ENCODE assay signal across 33 mouse cellular contexts in the genomic region with DNA sequence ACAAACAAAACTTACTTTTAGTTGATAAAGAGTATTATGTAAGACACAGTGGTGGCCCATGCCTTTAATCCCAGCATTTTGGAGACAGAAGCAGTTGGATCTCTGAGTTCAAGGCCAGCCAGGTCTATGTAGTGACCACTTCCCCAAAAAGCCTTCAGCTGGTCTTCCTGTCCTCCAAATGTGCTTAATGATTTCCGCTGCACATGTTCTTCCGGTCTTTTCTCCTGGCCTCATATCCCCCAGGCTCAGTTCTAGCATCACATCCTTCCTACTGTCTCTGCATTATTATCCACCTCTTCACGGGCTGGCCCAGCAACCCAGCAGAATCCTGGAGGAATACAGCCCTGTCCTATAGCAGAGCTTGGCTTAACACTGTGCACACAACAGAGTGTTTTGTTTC. TPM values are rescaled to one million over a fixed set of nuclear protein-coding genes. Genes with fewer than 3 reads are reported as not detected.
DNase-seq lines count a peak whose midpoint lies in the region; ATAC-seq lines count a peak whose summit lies in the region.
"Had no signal": no experiment of that assay in that cellular context is flagged by ENCODE, and none has a peak within 500 bp of the region (broad histone marks: within the 10 kb centered on the region; RNA-seq: fewer than 3 reads in every experiment).

No protein-coding gene starts in this region.

- no peaks in the 10 kb centered on the region for H3K27me3 ChIP-seq in embryonic facial prominence, embryonic 10.5 days (replicated peaks; ENCODE audit: low read depth, poor library complexity, severe bottlenecking)
- H3K27me3 ChIP-seq in hindbrain, embryonic 14.5 days (ENCODE audit: control insufficient read depth, insufficient read depth, low read length) = no peaks in the 10 kb centered on the region
- H3K27me3 ChIP-seq: forebrain, embryonic 13.5 days; heart, embryonic 12.5 days; heart, embryonic 15.5 days; hindbrain, embryonic 12.5 days; Patski had no signal

- H3K36me3 ChIP-seq in embryonic facial prominence, embryonic 10.5 days (replicated peaks) = no peaks in the 10 kb centered on the region
- no peaks in the 10 kb centered on the region for H3K36me3 ChIP-seq in hindbrain, embryonic 14.5 days (replicated peaks; ENCODE audit: control insufficient read depth, insufficient read depth)
- H3K36me3 ChIP-seq: forebrain, embryonic 10.5 days; heart, embryonic 12.5 days; heart, embryonic 15.5 days; hindbrain, embryonic 12.5 days had no signal

- ATAC-seq in common myeloid progenitor, adult 5-6 weeks (replicated peaks; ENCODE audit: low read depth, poor library complexity, severe bottlenecking) = peak; percentile 68
- 0 out of 2 replicates have a peak, but pooled peaks have one; percentile 30 for ATAC-seq in megakaryocyte, adult 5-6 weeks (ENCODE audit: poor library complexity, severe bottlenecking)
- no peak for ATAC-seq in hindbrain, embryonic 14.5 days (ENCODE audit: low FRiP score)
- ATAC-seq: forebrain, embryonic 13.5 days; forebrain, embryonic 16.5 days; hindbrain, embryonic 16.5 days; intestine, embryonic 16.5 days; Patski had no signal

- no peak overlapping the region for H3K27ac ChIP-seq in embryonic facial prominence, embryonic 10.5 days (replicated peaks)
- H3K27ac ChIP-seq in hindbrain, embryonic 14.5 days = no peak overlapping the region
- H3K27ac ChIP-seq: forebrain, embryonic 10.5 days; forebrain, embryonic 13.5 days; heart, embryonic 15.5 days; hindbrain, embryonic 12.5 days had no signal

- H3K9ac ChIP-seq in hindbrain, embryonic 14.5 days = no peak overlapping the region
- H3K9ac ChIP-seq: forebrain, embryonic 13.5 days; heart, embryonic 12.5 days; heart, embryonic 15.5 days; hindbrain, embryonic 12.5 days had no signal

- DNase-seq in heart, adult 8-10 months (ENCODE audit: low spot score) = peak; percentile 31
- DNase-seq in heart, postnatal 14 days = no peak
- no peak for DNase-seq in embryonic facial prominence, embryonic 10.5 days (ENCODE audit: low spot score)
- no peak for DNase-seq in hindbrain, embryonic 14.5 days (ENCODE audit: low spot score)
- DNase-seq: adrenal gland, postnatal 10 days; cerebellum, adult 11 months; cerebellum, adult 2 months; cerebellum, adult 9-11 months; cerebellum, postnatal 25 days; embryo, embryonic 11 days; gastrocnemius, postnatal 25 days; heart, postnatal 10 days; kidney, adult 18-20 months had no signal

- no peak overlapping the region for H3K4me3 ChIP-seq in embryonic facial prominence, embryonic 10.5 days
- H3K4me3 ChIP-seq in hindbrain, embryonic 14.5 days (replicated peaks; ENCODE audit: low read length) = no peak overlapping the region
- H3K4me3 ChIP-seq: forebrain, embryonic 10.5 days; forebrain, embryonic 13.5 days; heart, embryonic 12.5 days; heart, embryonic 15.5 days; hindbrain, embryonic 12.5 days had no signal

- H3K4me1 ChIP-seq in embryonic facial prominence, embryonic 10.5 days = peaks cover 13% of the 10 kb centered on the region; the same call in 1 of the 2 replicates
- H3K4me1 ChIP-seq in hindbrain, embryonic 14.5 days (replicated peaks; ENCODE audit: control insufficient read depth, insufficient read depth, low read length) = no peaks in the 10 kb centered on the region
- H3K4me1 ChIP-seq: forebrain, embryonic 13.5 days had no signal

- intact Hi-C loops in heart, postnatal 14 days (cut with DNase I) = loop anchor here (10.0 kb wide), 1 partner anchor 295 kb away; no protein-coding TSS in a partner anchor

- H3K9me3 ChIP-seq in embryonic facial prominence, embryonic 10.5 days = no peaks in the 10 kb centered on the region
- H3K9me3 ChIP-seq in hindbrain, embryonic 14.5 days (ENCODE audit: control insufficient read depth, low read length) = no peaks in the 10 kb centered on the region
- H3K9me3 ChIP-seq: forebrain, embryonic 10.5 days; forebrain, embryonic 13.5 days; heart, embryonic 15.5 days; hindbrain, embryonic 12.5 days had no signal

- 95% methylated on average over 3 of the region's 3 CpGs for WGBS in embryonic facial prominence, embryonic 10.5 days
- 92% methylated on average over 3 of the region's 3 CpGs for WGBS in hindbrain, embryonic 14.5 days

- no peak overlapping the region for H3K4me2 ChIP-seq in hindbrain, embryonic 14.5 days (replicated peaks)
- H3K4me2 ChIP-seq: forebrain, embryonic 13.5 days; heart, embryonic 12.5 days; heart, embryonic 15.5 days; hindbrain, embryonic 12.5 days had no signal

RNA-seq across cellular contexts. Expression of a gene that starts 27.1 kb away (rescaled TPM):
- total RNA-seq in heart, adult 8-10 months (2022) = 10 to 100 TPM; 24.8 to 29.0 (median 27.0) TPM
- 10 to 100 TPM; 24.4 to 28.6 TPM for total RNA-seq in heart, postnatal 14 days (2021)
- 24.8 and 26.5 TPM in 2 replicates for total RNA-seq in common myeloid progenitor, adult 5-6 weeks (2017)
- 31.3 and 35.9 TPM in 2 replicates for total RNA-seq in megakaryocyte, adult 5-6 weeks (2015)
- total RNA-seq in megakaryocyte, adult 5-6 weeks (2017) = 33.8 and 39.8 TPM in 2 replicates
- polyA plus RNA-seq in embryonic facial prominence, embryonic 10.5 days (2016; fragmentation: Nextera tagmentation; extraction: Ambion mirVana) = 39.3 and 40.7 TPM in 2 replicates
- polyA plus RNA-seq in hindbrain, embryonic 14.5 days (2014; fragmentation: Nextera tagmentation; extraction: Ambion mirVana) = 68.0 and 75.0 TPM in 2 replicates

RNA-seq across cellular contexts. Expression of a gene that starts 33.3 kb away (rescaled TPM):
- not detected for total RNA-seq in heart, adult 8-10 months (2022)
- not detected for total RNA-seq in heart, postnatal 14 days (2021)
- total RNA-seq in common myeloid progenitor, adult 5-6 weeks (2017) = not detected in 2 replicates
- total RNA-seq in megakaryocyte, adult 5-6 weeks (2015) = not detected in 2 replicates
- total RNA-seq in megakaryocyte, adult 5-6 weeks (2017) = not detected in 2 replicates
- polyA plus RNA-seq in embryonic facial prominence, embryonic 10.5 days (2016; fragmentation: Nextera tagmentation; extraction: Ambion mirVana) = not detected in 2 replicates
- polyA plus RNA-seq in hindbrain, embryonic 14.5 days (2014; fragmentation: Nextera tagmentation; extraction: Ambion mirVana) = not detected in 2 replicates
- total RNA-seq: adrenal gland, adult 18-20 months; adrenal gland, postnatal 10 days; adrenal gland, postnatal 36 days; ES-E14; gastrocnemius, adult 18-20 months; gastrocnemius, postnatal 25 days; heart, postnatal 10 days; hematopoietic stem cell, adult 5-6 weeks had no signal
- polyA plus RNA-seq: cerebellum, adult 2 months; cortical plate, adult 2 months; embryonic facial prominence, embryonic 11.5 days; embryonic facial prominence, embryonic 14.5 days; forebrain, embryonic 10.5 days; forebrain, embryonic 13.5 days; forebrain, embryonic 16.5 days; gonadal fat pad, adult 2 months; heart, embryonic 12.5 days; heart, embryonic 15.5 days; hindbrain, embryonic 12.5 days; hindbrain, embryonic 16.5 days; intestine, embryonic 16.5 days; Patski had no signal

RNA-seq across cellular contexts. Expression of a gene that starts 49.1 kb away (rescaled TPM):
- total RNA-seq in heart, adult 8-10 months (2022) = 1 to 10 TPM; 2.1 to 3.5 (median 2.4) TPM
- 1 to 10 TPM; 3.1 to 3.9 TPM for total RNA-seq in heart, postnatal 14 days (2021)
- 5.6 and 5.7 TPM in 2 replicates for total RNA-seq in common myeloid progenitor, adult 5-6 weeks (2017)
- total RNA-seq in megakaryocyte, adult 5-6 weeks (2015) = 0.80 and 1.1 TPM in 2 replicates
- total RNA-seq in megakaryocyte, adult 5-6 weeks (2017) = 0.85 and 2.1 TPM in 2 replicates
- polyA plus RNA-seq in embryonic facial prominence, embryonic 10.5 days (2016; fragmentation: Nextera tagmentation; extraction: Ambion mirVana) = 4.2 and 4.7 TPM in 2 replicates
- polyA plus RNA-seq in hindbrain, embryonic 14.5 days (2014; fragmentation: Nextera tagmentation; extraction: Ambion mirVana) = 7.2 and 7.7 TPM in 2 replicates
